Mouse (Mus musculus) c-Kit-positive CD71-positive TER-119-negative erythroid progenitor cells, embryonic 14.5 days (primary cell): ENCODE data around the gene Angptl1.

Experiments used
- DNase-seq: peaks from one replicate; pipeline ENCODE4 v3.0.0-alpha.2; 2013; ENCODE audit warnings: low read depth

Angptl1 gene

GRCm38 (mm10) chr1:156838177-156838576, at the start of gene Angptl1:
TSS of gene Angptl1 (plus strand) at chr1:156838562.
- DNase-seq = no peak

GRCm38 (mm10) chr1:156789844-156790490, 48.4 kb upstream of the Angptl1 start:
- DNase-seq = no peak

- no peak for DNase-seq
Observed at GRCm38 (mm10) chr1:156796251-156796650, 42.1 kb upstream of the Angptl1 start.

- no peak for DNase-seq
Observed at GRCm38 (mm10) chr1:156801276-156801675, 37.1 kb upstream of the Angptl1 start.

GRCm38 (mm10) chr1:156808332-156808731, 30.0 kb upstream of the Angptl1 start:
- DNase-seq = no peak

- no peak for DNase-seq
Observed at GRCm38 (mm10) chr1:156811928-156812327, 26.4 kb upstream of the Angptl1 start.

- DNase-seq = no peak
Observed at GRCm38 (mm10) chr1:156812716-156813115, 25.6 kb upstream of the Angptl1 start.

GRCm38 (mm10) chr1:156813485-156813884, 24.9 kb upstream of the Angptl1 start:
- DNase-seq = no peak

- no peak for DNase-seq
Observed at GRCm38 (mm10) chr1:156819236-156819635, 19.1 kb upstream of the Angptl1 start.

- DNase-seq = no peak
Observed at GRCm38 (mm10) chr1:156838695-156839094, 333 bp downstream of the Angptl1 start.

- DNase-seq = no peak
Observed at GRCm38 (mm10) chr1:156841625-156842339, 3.4 kb downstream of the Angptl1 start.

GRCm38 (mm10) chr1:156847098-156847497, 8.7 kb downstream of the Angptl1 start:
- DNase-seq = no peak

GRCm38 (mm10) chr1:156852409-156852808, 14.0 kb downstream of the Angptl1 start:
- DNase-seq = no peak

GRCm38 (mm10) chr1:156852872-156853271, 14.5 kb downstream of the Angptl1 start:
- DNase-seq = no peak

GRCm38 (mm10) chr1:156854558-156854957, 16.2 kb downstream of the Angptl1 start:
- DNase-seq = no peak

- no peak for DNase-seq
Observed at GRCm38 (mm10) chr1:156856666-156857065, 18.3 kb downstream of the Angptl1 start.

GRCm38 (mm10) chr1:156859156-156859555, 20.8 kb downstream of the Angptl1 start:
- DNase-seq = no peak

GRCm38 (mm10) chr1:156859711-156860250, 21.4 kb downstream of the Angptl1 start:
- no peak for DNase-seq

- no peak for DNase-seq
Observed at GRCm38 (mm10) chr1:156860266-156860665, 21.9 kb downstream of the Angptl1 start.

- DNase-seq = no peak
Observed at GRCm38 (mm10) chr1:156861475-156862043, 23.2 kb downstream of the Angptl1 start.

- no peak for DNase-seq
Observed at GRCm38 (mm10) chr1:156863726-156864125, 25.4 kb downstream of the Angptl1 start.

GRCm38 (mm10) chr1:156864240-156864639, 25.9 kb downstream of the Angptl1 start:
- no peak for DNase-seq

- DNase-seq = no peak
Observed at GRCm38 (mm10) chr1:156870028-156870427, 31.7 kb downstream of the Angptl1 start.
